Mouse (Mus musculus): ENCODE measurements around the gene Zbtb34. TPM values are rescaled to one million over a fixed set of nuclear protein-coding genes. Genes with fewer than 3 reads are reported as not detected.

Gene Zbtb34
- polyA plus RNA-seq, 1 experiment from 2014 or later, result 1.1 TPM

DNA sequence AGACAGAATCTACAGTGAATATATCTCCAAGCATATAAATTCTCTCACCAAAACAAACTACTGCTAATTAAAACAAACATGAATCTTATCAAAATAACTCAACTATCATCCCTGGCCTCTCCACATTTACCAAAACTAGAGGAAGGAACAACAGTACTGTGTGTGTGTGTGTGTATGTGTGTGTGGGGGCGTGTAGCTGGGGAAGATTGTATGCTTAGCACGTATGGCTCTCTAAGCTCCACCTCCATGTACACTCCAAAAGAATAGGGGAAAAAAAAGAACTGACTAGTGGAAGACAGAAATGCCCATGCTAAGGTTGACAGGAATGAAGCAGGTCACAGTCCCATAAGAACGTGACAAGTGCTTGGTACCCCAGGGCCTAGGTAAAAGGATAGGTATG is 24.2 kb upstream of the Zbtb34 start:
- Histone ChIP-seq H3K36me3 (replicated peaks; ENCODE audit: insufficient read depth, low read length) (peaks cover 39% of the 10 kb centered on the region), H3K27me3 (ENCODE audit: insufficient read depth, low read length) (no peaks in the 10 kb centered on the region), H3K4me3 (ENCODE audit: low read depth, low read length) (no peak overlapping the region), H3K27ac (ENCODE audit: low read depth) (no peak overlapping the region), H3K4me2 (ENCODE audit: low read depth, low read length) (no peak overlapping the region), H3K9me3 (ENCODE audit: low read length) (no peaks in the 10 kb centered on the region), H3K4me1 (ENCODE audit: insufficient read depth) (no peaks in the 10 kb centered on the region), H3K9ac (replicated peaks) (no peak overlapping the region)
- ATAC-seq (no peak), DNase-seq (no peak)
- TF ChIP-seq EP300 (IDR thresholded peaks at IDR 0.05; ENCODE audit: low read depth) (no peak), CTCF (IDR thresholded peaks at IDR 0.05; ENCODE audit: low read depth) (no peak)
- WGBS (ENCODE audit: insufficient replicate concordance), result 73% methylated on average over 3 of the region's 3 CpGs

DNA sequence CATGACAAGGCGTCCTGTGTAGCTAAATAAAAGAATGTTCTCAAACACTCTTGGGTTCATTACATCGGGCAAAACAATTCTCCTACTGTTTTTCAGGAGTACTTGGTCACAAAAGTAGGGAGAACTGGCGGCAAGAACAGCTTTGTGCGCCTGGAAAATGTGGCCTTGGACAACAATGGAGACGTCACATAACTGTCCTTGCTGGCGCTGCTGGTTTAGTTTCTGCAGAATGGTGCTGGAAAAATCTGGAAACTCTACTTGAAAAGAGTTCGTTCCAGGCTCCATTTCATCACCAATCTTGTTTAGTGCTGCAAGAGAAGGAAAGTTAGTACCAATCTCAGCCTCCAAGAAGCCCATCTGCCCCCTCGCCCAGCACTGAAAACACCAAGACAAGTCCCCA is 23.7 kb upstream of the Zbtb34 start:
- no peaks in the 10 kb centered on the region for H3K4me1 ChIP-seq (ENCODE audit: insufficient read depth)
- no peak overlapping the region for H3K9ac ChIP-seq (replicated peaks)
- no peaks in the 10 kb centered on the region for H3K9me3 ChIP-seq (ENCODE audit: low read length)
- H3K4me3 ChIP-seq (ENCODE audit: low read depth, low read length), result no peak overlapping the region
- WGBS (ENCODE audit: insufficient replicate concordance), result 87% methylated on average over 8 of the region's 8 CpGs
- no peak overlapping the region for H3K27ac ChIP-seq (ENCODE audit: low read depth)
- H3K27me3 ChIP-seq (ENCODE audit: insufficient read depth, low read length), result no peaks in the 10 kb centered on the region
- DNase-seq (no peak), ATAC-seq (no peak)
- no peak overlapping the region for H3K4me2 ChIP-seq (ENCODE audit: low read depth, low read length)
- H3K36me3 ChIP-seq (replicated peaks; ENCODE audit: insufficient read depth, low read length), result peaks cover 38% of the 10 kb centered on the region
- no peak for TF ChIP-seq EP300 (IDR thresholded peaks at IDR 0.05; ENCODE audit: low read depth)
- no peak for TF ChIP-seq CTCF (IDR thresholded peaks at IDR 0.05; ENCODE audit: low read depth)

DNA sequence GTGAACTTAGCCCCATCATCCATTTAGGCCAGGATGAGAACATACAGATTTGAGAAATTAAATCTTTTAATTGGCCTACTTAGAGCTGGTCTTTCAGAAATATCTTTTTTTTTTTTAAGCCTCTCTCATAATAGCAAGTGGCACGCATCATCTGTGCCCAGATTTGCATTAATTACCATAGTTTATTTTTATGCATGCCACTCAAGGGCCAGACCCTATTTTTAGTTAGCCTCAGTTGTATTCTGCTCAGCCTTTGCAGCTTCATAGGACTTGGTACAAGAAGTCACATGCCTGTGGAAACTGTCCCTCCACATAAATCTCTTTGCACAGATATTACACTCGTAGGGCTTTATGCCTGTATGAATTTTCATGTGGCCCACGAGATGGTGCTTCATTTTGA is 22.4 kb upstream of the Zbtb34 start:
- ATAC-seq (no peak), DNase-seq (no peak)
- H3K9me3 ChIP-seq (ENCODE audit: low read length), result no peaks in the 10 kb centered on the region
- H3K4me3 ChIP-seq (ENCODE audit: low read depth, low read length), result no peak overlapping the region
- no peak overlapping the region for H3K9ac ChIP-seq (replicated peaks)
- H3K27me3 ChIP-seq (ENCODE audit: insufficient read depth, low read length), result no peaks in the 10 kb centered on the region
- H3K4me1 ChIP-seq (ENCODE audit: insufficient read depth), result no peaks in the 10 kb centered on the region
- H3K36me3 ChIP-seq (replicated peaks; ENCODE audit: insufficient read depth, low read length), result peaks cover 36% of the 10 kb centered on the region
- no peak overlapping the region for H3K4me2 ChIP-seq (ENCODE audit: low read depth, low read length)
- H3K27ac ChIP-seq (ENCODE audit: low read depth), result no peak overlapping the region
- 86% methylated on average over 3 of the region's 3 CpGs for WGBS (ENCODE audit: insufficient replicate concordance)
- TF ChIP-seq EP300 (IDR thresholded peaks at IDR 0.05; ENCODE audit: low read depth) (no peak), CTCF (IDR thresholded peaks at IDR 0.05; ENCODE audit: low read depth) (no peak)

DNA sequence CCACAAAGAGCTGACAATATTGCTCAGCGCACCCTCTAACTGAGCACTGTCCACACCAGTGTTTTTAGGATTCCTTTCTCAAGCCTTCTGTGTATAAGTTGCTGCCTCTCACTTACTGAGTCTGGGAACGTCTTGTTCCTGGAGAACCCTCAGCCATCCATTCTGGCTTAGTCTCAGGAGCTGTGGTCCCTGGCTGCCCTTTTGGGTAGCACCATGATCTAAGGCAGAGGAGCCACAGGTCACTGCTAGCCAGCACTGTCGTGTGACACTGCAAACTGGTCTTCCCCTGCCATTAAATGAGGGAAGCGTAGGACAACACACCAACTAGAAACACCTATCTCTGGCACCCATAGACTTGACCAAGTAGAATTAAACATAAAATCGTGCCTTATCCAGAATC is 21.6 kb upstream of the Zbtb34 start:
- Histone ChIP-seq H3K4me1 (ENCODE audit: insufficient read depth) (no peaks in the 10 kb centered on the region), H3K9ac (replicated peaks) (no peak overlapping the region), H3K27ac (ENCODE audit: low read depth) (no peak overlapping the region), H3K9me3 (ENCODE audit: low read length) (no peaks in the 10 kb centered on the region), H3K4me2 (ENCODE audit: low read depth, low read length) (no peak overlapping the region), H3K4me3 (ENCODE audit: low read depth, low read length) (no peak overlapping the region), H3K27me3 (ENCODE audit: insufficient read depth, low read length) (no peaks in the 10 kb centered on the region), H3K36me3 (replicated peaks; ENCODE audit: insufficient read depth, low read length) (peaks cover 36% of the 10 kb centered on the region)
- DNase-seq, result no peak
- TF ChIP-seq CTCF (IDR thresholded peaks at IDR 0.05; ENCODE audit: low read depth), result no peak
- no peak for TF ChIP-seq EP300 (IDR thresholded peaks at IDR 0.05; ENCODE audit: low read depth)
- WGBS (ENCODE audit: insufficient replicate concordance), result 82% methylated on average over 5 of the region's 5 CpGs
- ATAC-seq, result no peak

DNA sequence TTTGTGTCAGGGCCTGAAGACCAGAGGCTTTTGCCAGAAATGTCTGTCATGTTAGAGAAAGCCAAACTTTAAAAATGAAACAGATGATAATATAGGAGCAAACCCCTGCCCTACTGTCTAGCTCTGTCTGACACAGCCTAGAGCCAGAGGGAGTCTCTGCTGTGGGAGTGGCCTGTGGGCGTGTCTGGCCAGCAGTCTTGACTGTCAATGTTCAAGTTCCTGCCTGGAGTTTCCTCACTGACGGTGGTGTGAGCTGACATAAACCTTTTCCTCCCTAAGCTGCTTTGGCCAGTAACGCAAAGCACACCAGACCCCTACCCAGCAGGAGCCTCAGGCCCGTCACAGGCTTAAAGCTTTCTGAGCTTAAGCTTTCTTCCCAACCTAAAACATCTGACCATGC is 21.0 kb upstream of the Zbtb34 start:
- no peak overlapping the region for H3K4me3 ChIP-seq (ENCODE audit: low read depth, low read length)
- no peak overlapping the region for H3K9ac ChIP-seq (replicated peaks)
- TF ChIP-seq CTCF (IDR thresholded peaks at IDR 0.05; ENCODE audit: low read depth), result no peak
- no peak for TF ChIP-seq EP300 (IDR thresholded peaks at IDR 0.05; ENCODE audit: low read depth)
- H3K4me1 ChIP-seq (ENCODE audit: insufficient read depth), result peaks cover 2% of the 10 kb centered on the region; the same call in 1 of the 2 replicates
- H3K36me3 ChIP-seq (replicated peaks; ENCODE audit: insufficient read depth, low read length), result peaks cover 34% of the 10 kb centered on the region
- ATAC-seq (no peak), DNase-seq (peak; percentile 51)
- no peak overlapping the region for H3K27ac ChIP-seq (ENCODE audit: low read depth)
- no peaks in the 10 kb centered on the region for H3K9me3 ChIP-seq (ENCODE audit: low read length)
- no peak overlapping the region for H3K4me2 ChIP-seq (ENCODE audit: low read depth, low read length)
- WGBS (ENCODE audit: insufficient replicate concordance), result 43% methylated on average over 4 of the region's 4 CpGs
- no peaks in the 10 kb centered on the region for H3K27me3 ChIP-seq (ENCODE audit: insufficient read depth, low read length)

DNA sequence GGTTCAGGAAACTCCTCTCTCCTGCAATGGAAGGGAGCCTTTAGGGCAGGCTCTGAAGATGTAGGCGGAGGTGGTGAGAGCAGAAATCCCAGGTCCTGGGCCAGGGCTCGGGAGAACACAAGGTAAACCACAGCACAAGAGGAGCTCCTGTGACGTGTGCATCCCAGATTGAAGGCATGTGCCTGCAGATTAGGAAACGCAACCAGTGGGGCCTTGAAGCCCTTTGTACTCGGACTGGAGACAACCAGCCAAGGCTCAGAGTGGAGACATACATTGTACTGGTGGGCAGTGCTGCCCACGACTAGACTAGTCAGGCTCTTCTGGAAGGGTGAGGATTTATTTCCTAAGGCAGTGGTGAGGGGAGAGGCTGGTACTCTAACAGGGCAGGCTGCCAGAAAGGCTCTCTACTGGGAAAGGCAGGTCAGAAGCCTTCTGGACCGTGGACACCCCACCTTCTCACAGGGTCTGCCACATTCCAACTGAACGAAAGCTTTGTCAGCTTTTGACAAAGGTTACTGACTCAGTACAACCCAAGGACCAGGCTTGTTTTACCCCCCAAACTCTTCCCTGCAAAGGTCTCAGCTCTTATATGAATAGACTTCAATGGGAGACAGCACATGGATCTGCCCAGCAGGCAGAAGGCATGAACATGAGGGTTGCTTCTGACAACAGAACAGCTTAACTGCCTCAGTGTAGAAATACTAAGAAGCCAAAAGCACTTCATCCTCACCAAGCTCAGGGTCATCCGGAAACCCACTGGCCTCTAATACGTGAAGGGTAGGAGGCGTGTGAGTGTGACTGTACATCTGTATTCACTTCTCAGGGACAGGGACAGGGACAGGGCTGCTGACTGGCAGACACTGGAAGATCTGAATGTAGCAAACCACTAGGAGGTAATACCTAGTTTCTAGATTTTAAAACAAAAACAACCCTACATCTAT is 20.2 kb upstream of the Zbtb34 start:
- WGBS (ENCODE audit: insufficient replicate concordance), result 84% methylated on average over 11 of the region's 11 CpGs
- Histone ChIP-seq H3K27me3 (ENCODE audit: insufficient read depth, low read length) (no peaks in the 10 kb centered on the region), H3K36me3 (replicated peaks; ENCODE audit: insufficient read depth, low read length) (peaks cover 34% of the 10 kb centered on the region), H3K4me1 (ENCODE audit: insufficient read depth) (peaks cover 4% of the 10 kb centered on the region; the same call in 1 of the 2 replicates), H3K9me3 (ENCODE audit: low read length) (no peaks in the 10 kb centered on the region), H3K9ac (replicated peaks) (no peak overlapping the region), H3K4me3 (ENCODE audit: low read depth, low read length) (no peak overlapping the region), H3K4me2 (ENCODE audit: low read depth, low read length) (no peak overlapping the region), H3K27ac (ENCODE audit: low read depth) (no peak overlapping the region)
- ATAC-seq (no peak), DNase-seq (no peak)
- TF ChIP-seq CTCF (IDR thresholded peaks at IDR 0.05; ENCODE audit: low read depth), result no peak
- TF ChIP-seq EP300 (IDR thresholded peaks at IDR 0.05; ENCODE audit: low read depth), result no peak

Measured in liver, postnatal 0 days (tissue).